Mouse (Mus musculus): ENCODE measurements around the gene Ahnak.

DNA sequence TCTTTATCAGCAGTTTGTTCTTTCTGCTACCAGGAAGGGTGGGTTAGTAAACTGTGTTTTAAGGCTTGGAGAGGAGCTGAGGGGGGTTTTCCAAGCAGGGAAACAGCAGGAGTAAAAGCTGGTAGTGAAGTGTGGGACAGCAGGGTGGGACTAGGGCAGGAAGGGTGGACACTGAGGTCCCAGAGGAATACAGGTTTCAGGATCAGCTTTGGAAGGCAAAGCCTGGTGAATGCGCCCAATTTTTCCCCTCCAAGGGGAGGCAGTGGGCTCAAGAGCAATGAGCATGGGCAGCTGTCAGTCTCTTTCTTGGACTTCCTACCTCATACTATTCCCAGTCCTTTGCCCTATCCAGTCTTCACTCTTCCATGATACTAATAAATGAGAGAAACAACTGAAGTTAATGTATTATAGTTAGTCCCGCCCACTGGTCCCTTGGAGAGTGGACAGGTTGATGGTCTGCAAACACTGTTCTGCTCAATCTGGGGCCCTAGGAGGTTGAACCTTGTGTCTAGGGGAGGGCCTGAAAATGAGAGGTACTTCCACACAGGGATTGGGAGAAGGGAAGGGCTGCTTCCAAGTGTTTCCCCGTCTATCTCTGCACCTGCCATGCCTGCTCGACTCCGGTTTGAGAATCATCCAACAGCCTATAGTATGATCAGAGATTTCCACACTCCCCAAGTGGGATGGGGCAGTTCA lies 36.6 kb downstream of the Ahnak start:
- TF ChIP-seq CTCF (IDR thresholded peaks at IDR 0.05; ENCODE audit: extremely low read depth, insufficient read depth, insufficient read length, insufficient replicate concordance) (no peak), POLR2A (IDR thresholded peaks at IDR 0.05; ENCODE audit: low read depth, low read length) (no peak)
